Mouse (Mus musculus) myocyte (in vitro differentiated cells): Measurements from ENCODE around the gene Fam166a.

Experiments used
- E2F4 ChIP-seq: IDR thresholded peaks from one replicate; pipeline ENCODE4 v1.6.1; 2011; ENCODE audit warnings: mild to moderate bottlenecking, control low read depth, moderate library complexity; ENCODE audit not compliant: insufficient read depth
- MAX ChIP-seq: IDR thresholded peaks from one replicate; pipeline ENCODE4 v1.6.1; 2011; ENCODE audit warnings: low read depth, mild to moderate bottlenecking, control low read depth
- POLR2A ChIP-seq: IDR thresholded peaks from one replicate; pipeline ENCODE4 v1.6.1; 2011; ENCODE audit warnings: low read depth, mild to moderate bottlenecking, control low read depth, moderate library complexity; ENCODE audit not compliant: insufficient read length
- POLR2AphosphoS2 ChIP-seq: IDR thresholded peaks from one replicate; pipeline ENCODE4 v1.6.1; 2011; ENCODE audit warnings: low read depth, control low read depth; ENCODE audit not compliant: insufficient read length
- USF1 ChIP-seq: IDR thresholded peaks from one replicate; pipeline ENCODE4 v1.6.1; 2011; ENCODE audit warnings: low read depth, mild to moderate bottlenecking, control low read depth, moderate library complexity

GRCm38 (mm10) chr2:25210686-25211085 is 7.9 kb upstream of the Fam166a start:
- no peak for TF ChIP-seq POLR2A
- no peak for TF ChIP-seq USF1
- no peak for TF ChIP-seq E2F4
- TF ChIP-seq MAX = no peak
- TF ChIP-seq POLR2AphosphoS2 = no peak
